Mouse (Mus musculus): ENCODE results near the gene Slc2a12.

Gene Slc2a12

DNA sequence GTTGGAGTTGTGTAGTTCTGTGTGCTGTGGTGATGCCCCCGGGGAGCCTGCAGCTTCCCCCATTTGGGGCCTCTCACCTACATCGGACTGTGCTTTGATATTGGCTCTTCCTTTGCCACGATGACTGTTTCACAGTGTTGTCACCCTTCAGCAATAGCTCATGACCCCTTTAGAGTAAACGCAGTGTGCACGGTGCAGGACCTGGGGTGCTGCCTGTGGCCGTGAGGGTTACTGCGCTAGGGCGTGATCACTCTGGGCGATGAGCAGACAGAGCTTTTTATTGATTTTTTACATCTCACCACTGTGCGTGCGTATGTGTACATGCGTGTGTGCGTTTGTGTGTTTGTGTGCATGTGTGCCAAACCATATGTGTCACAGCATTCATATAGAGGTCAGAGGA is 23.7 kb downstream of the Slc2a12 start:
- no peak for DNase-seq

DNA sequence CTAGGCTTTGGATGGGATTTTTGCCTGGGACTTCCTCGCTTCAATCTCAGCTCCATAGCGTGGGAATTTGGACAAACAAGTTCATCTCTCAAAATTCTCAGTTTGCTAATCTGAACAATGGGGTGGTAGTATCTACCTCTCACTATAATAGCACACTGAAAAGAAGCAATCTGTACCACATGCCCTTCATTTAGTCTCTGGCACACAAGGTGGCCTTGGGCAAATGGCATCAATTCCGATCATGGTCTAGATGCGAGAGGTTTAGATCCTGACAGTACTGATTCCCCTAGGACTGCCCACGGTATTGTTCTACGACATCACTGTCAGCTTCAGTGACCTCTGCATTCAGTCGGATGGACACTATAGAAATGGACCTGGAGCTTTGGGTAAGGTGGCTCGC is 29.4 kb downstream of the Slc2a12 start:
- no peak for DNase-seq

DNA sequence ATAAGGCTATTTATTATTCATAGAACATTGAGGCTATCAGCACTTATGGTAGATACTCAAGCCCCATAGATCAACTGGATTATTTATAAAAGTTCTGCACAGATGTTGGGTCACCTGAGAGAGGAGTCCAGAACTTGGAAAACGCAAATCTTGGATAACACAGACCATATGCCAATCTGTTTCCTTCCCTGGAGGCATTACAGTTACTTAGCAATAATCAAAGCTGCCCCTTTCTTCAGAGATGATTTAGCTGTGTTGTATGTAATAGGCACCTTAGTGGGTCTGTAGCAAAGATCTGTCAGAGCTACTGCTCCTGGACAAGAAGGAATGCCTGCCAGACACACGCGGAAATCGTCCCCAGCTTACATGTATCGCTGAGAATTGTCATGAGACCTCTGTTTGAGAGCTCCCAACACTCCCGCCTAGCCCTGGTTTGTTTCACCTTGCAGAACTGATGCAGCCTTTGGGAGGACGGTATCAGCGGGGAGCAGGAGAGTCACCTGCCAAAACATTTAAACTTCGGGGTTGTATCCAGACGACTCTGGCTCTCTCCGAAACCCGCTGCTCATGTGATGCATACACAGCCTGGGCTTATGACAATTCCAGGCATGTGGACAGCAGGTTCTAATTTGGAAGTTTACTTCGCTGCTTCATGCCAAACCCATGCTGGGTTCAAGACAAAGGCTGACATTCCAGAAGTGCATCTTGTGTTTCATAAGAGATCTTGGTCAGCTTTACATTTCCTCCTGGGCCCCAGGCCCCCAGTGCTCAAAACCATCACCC is 31.2 kb downstream of the Slc2a12 start:
- peak; percentile 29 to 33 for DNase-seq

- no peak for DNase-seq
These were observed 51.4 kb downstream of the Slc2a12 start for GRCm38 (mm10) chr10:22696236-22696635.

GRCm38 (mm10) chr10:22696864-22697263 is 52.1 kb downstream of the Slc2a12 start:
- DNase-seq: no peak

- DNase-seq: no peak
These were observed 53.5 kb downstream of the Slc2a12 start for GRCm38 (mm10) chr10:22698158-22698953.

DNA sequence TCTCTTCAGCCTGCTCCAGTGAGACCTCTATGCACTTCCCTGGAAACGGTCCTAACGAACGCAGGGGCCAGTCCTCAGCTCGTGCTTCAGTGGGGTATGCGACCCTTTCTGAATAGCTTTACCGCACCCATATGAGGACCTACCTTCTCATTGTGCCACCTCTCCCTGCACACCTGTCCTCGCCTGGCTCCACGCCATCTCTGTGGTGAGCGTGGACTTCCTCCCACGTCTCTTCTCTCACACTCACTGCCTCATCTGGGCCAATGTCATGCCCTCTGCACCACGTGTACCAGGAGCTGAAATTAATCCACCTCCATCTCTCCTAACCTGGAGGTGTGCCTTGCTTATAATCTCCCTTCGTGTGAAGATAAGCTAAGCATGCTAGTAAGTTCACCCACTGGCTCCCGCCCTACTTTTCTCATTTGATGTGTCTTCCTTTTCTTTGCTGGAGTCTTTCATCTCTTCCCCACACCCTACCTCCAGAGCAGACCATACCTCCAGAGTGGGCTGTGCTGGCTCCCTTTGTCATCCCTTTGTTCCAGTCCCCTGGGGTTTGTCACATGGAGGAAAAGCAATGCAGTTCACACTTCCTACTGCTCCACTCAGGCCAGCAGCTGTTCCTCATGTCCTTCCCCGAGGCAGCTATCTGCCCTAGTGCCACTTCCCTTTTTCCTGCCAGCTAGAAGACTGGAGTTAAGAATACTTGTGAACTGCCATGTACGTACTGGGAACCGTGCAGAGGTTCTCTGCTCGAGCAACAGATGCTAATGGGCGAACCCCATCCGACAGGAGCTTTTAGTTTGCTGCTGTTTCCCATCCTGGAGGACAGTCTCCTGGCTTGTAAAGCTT is 54.9 kb downstream of the Slc2a12 start:
- DNase-seq: peak in 1 of 2 experiments; percentile 34

DNA sequence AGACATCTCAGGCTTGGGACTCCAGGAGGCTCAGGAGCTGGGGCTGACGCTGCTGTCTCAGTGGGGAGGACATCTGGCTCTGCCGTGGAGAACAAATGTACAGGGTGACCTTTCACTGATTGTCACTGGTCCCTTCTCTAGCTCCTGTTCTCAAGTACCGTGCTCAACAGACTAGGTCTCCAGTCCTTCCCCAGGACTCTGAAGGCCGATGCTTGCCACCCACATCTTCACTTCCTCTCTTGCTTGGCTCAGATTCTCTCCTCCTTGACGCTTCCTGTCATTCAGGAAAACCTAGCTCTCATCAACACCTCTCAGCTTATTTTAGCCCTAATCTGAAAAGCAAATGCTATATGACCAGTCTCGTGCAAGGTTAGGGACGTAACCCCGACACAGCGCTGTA is 56.0 kb downstream of the Slc2a12 start:
- DNase-seq: no peak

DNA sequence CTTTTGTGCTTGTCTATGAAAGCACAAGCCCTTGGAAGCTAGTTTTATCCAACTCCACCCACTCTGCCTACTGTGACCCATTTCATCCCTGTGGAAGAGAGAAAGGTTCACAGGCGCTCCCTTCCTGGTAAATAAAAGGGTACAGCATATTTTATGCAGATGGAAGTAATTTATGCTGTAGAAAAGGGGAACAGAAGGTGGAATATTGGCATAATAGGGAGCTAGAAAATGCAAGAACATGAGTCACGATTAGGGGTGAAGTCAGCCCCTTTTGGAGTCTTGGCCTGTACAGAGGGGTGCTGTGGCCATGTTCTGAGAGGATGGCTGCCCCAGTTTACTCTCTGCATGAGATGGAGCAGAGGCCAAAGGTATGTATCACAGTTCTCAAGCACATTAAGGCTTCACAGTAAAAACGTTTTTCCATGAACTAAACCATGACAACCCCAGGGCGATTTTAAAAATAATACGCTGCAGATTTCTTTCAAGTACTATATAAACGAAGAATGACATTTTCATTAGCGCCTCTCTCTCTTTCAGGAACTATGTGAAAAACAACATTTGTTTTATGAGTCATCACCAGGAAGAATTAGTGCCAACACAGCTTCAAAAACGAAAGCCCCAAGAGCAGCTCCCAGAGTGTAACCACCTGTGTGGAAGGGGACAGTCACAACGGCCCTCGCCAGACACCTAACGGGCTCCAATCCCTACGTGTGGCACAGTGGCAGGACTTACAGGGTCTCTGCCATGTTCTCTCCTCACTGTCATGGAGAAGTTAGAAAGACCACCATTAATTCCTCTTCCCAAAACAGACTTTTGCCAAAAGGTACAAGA is 56.9 kb downstream of the Slc2a12 start:
- no peak for DNase-seq

GRCm38 (mm10) chr10:22703844-22704243 is 59.0 kb downstream of the Slc2a12 start:
- DNase-seq: no peak

DNA sequence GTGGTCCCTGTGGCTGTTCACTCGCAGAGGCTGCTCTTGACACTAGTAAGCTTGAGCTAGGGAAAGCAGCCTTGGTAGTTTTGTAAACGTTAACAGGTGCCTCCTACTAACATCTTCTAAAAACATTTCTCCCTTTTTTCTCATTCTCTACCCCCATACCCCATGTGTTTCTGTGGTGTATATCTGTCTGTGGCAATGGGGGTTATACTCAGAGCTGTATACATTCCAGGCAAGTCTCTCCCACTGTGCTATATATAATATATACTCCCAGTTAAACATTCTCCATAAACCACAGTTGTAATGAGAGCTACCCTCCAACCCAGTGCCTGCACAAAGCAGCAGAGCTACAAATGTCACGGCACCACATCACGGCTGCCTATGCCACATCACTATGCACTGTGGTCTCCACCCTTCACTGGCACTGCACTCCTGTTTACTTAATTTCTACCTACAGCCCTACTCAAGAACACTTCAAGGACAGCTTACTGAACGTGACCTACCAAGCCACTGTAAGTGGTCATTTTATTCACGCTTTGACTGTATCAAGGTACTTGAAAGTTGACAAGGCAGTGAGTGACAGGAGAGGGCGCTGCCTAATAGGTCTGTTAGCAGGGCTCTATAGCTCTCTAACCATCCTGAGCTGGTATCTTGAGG is 63.5 kb downstream of the Slc2a12 start:
- DNase-seq: no peak

DNA sequence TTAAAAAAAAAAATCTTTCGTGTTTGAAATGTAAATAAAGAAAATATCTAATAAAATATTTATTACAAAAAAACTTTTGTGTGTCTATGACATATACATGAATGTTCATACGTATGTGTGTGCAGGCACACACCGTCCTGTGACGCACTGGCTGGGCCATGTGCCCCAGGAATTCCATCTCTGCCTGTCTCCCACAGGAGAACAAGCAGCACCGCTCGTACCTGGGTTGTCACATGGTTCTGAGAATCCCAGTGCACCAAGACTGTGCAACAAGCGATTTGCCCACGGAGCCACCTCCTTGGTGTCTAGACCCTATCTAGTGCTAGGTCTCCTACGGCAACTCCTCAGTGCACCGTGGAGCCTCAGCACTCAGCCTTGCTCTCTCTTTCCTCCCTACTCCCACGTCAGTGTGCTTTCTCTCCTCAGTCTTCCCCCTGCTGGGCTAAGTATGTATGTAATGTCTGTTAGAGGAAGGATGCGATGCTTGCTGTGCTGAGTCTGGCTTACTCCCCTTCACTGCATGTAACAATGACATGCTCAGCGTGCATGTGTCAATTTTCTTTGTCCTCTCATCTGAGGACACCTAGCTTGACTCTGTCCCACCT is 65.5 kb downstream of the Slc2a12 start:
- no peak for DNase-seq

DNA sequence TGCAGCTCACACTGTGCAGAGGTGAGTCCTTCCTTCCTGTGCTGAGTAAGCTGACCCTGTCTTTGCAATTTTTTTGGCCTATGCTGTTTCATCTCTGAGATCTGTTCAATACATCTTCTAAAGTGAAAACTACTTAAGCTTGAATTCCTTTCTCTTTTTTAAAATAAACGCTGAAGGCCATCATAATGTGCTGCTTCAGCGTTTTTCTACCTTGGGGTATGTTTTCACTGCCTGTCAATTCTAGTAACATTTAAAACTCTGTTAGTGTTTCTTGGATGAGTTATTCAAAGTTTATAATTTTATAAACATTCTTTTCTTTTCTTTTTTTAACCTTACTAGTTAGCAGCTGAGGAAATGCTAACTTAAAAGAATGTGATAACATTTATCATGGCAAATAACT is 68.1 kb downstream of the Slc2a12 start:
- DNase-seq: no peak

GRCm38 (mm10) chr10:22714520-22714919 is 69.7 kb downstream of the Slc2a12 start:
- DNase-seq: peak; percentile 77 to 81

GRCm38 (mm10) chr10:22718475-22718874 is 73.7 kb downstream of the Slc2a12 start:
- peak; percentile 65 to 77 for DNase-seq

- no peak for DNase-seq
These were observed 76.1 kb downstream of the Slc2a12 start for GRCm38 (mm10) chr10:22720781-22721529.

- no peak for DNase-seq
These were observed 80.4 kb downstream of the Slc2a12 start for GRCm38 (mm10) chr10:22725166-22725565.

- no peak for DNase-seq
These were observed 81.5 kb downstream of the Slc2a12 start for GRCm38 (mm10) chr10:22726295-22726694.

- no peak for DNase-seq
These were observed 83.4 kb downstream of the Slc2a12 start for GRCm38 (mm10) chr10:22728257-22728656.

GRCm38 (mm10) chr10:22730266-22730991 is 85.6 kb downstream of the Slc2a12 start:
- DNase-seq: peak; percentile 33 to 35
